Mouse (Mus musculus) stomach, embryonic 14.5 days (tissue): ENCODE results near the gene 2410004B18Rik. TPM values are rescaled to one million over a fixed set of nuclear protein-coding genes. Genes with fewer than 3 reads are reported as not detected.
"Not testable (repeated sequence)": the region's sequence is repeated elsewhere in the genome, so short reads cannot be mapped to it uniquely, and the experiment has no call there.

Experiments
- ATAC-seq: fragments of 200-750 bp; cut with Nextera tagmentation; 2 replicates; pipeline ENCODE4 v1.8.0; 2017; ENCODE audit warnings: low read depth, moderate TSS enrichment; ENCODE audit not compliant: insufficient number of reproducible peaks, insufficient read depth, low FRiP score
- H3K27ac ChIP-seq: fragments of 300-500 bp; sonication (generic); 2 replicates; pipeline ENCODE4 v1.5.1; 2014; ENCODE audit warnings: mild to moderate bottlenecking, low read length, moderate library complexity, mixed read lengths
- H3K27me3 ChIP-seq: fragments of 300-500 bp; sonication (generic); 2 replicates; pipeline ENCODE4 v1.6.1; 2014; ENCODE audit warnings: low read length, control low read depth, mixed read lengths; ENCODE audit not compliant: control insufficient read depth, insufficient read depth
- H3K36me3 ChIP-seq: fragments of 300-500 bp; sonication (generic); 2 replicates; pipeline ENCODE4 v1.6.1; 2014; ENCODE audit warnings: mild to moderate bottlenecking, control low read depth, low read length, moderate library complexity, mixed read lengths; ENCODE audit not compliant: control insufficient read depth, insufficient read depth
- H3K4me1 ChIP-seq: fragments of 300-500 bp; sonication (generic); 2 replicates; pipeline ENCODE4 v1.6.1; 2014; ENCODE audit warnings: low read length, control low read depth, mixed read lengths; ENCODE audit not compliant: control insufficient read depth, insufficient read depth
- H3K4me2 ChIP-seq: fragments of 300-500 bp; sonication (generic); replicated peaks from 2 replicates; pipeline ENCODE4 v1.6.1; 2014; ENCODE audit warnings: low read depth, low read length, control low read depth
- H3K4me3 ChIP-seq: fragments of 300-500 bp; sonication (generic); 2 replicates; pipeline ENCODE4 v1.5.1; 2014; ENCODE audit warnings: low read depth, low read length, control low read depth
- H3K9ac ChIP-seq: fragments of 300-500 bp; sonication (generic); replicated peaks from 2 replicates; pipeline ENCODE4 v1.6.1; 2014; ENCODE audit warnings: low read depth, mild to moderate bottlenecking, control low read depth, low read length, moderate library complexity, mixed read lengths
- H3K9me3 ChIP-seq: fragments of 300-500 bp; sonication (generic); 2 replicates; pipeline ENCODE4 v1.6.1; 2016; ENCODE audit warnings: low read depth, low read length, control low read depth; ENCODE audit not compliant: control insufficient read depth
- WGBS: fragments of 180-500 bp; shearing (Covaris S2); extraction: QIAGEN DNeasy Blood & Tissue Kit; methylation state at CpG from one replicate; pipeline ENCODE4 v1.1.7; 2014; 5-methylcytosine and 5-hydroxymethylcytosine counted together
- polyA plus RNA-seq: library from polyadenylated mRNA; unstranded; fragments of >200 nt; fragmentation: Nextera tagmentation; extraction: Ambion mirVana; gene quantifications from 2 replicates; pipeline ENCODE4 v1.2.1, GENCODE M21; 2014

The 2410004B18Rik gene
- polyA plus RNA-seq, 1 experiment from 2014 or later = 45.1 TPM

GRCm38 (mm10) chr3:145906582-145906981, 31.2 kb upstream of the 2410004B18Rik start:
- H3K4me2 ChIP-seq = no peak overlapping the region
- H3K36me3 ChIP-seq = no peaks in the 10 kb centered on the region
- no peaks in the 10 kb centered on the region for H3K27me3 ChIP-seq
- WGBS = 86% methylated on average over 9 of the region's 9 CpGs
- H3K9me3 ChIP-seq = no peaks in the 10 kb centered on the region
- ATAC-seq = no peak
- H3K27ac ChIP-seq = no peak overlapping the region
- H3K4me1 ChIP-seq = no peaks in the 10 kb centered on the region
- no peak overlapping the region for H3K4me3 ChIP-seq
- no peak overlapping the region for H3K9ac ChIP-seq

GRCm38 (mm10) chr3:145912512-145912911, 25.3 kb upstream of the 2410004B18Rik start:
- Histone ChIP-seq H3K9ac (no peak overlapping the region), H3K4me1 (no peaks in the 10 kb centered on the region), H3K4me3 (no peak overlapping the region), H3K27me3 (no peaks in the 10 kb centered on the region), H3K36me3 (no peaks in the 10 kb centered on the region), H3K4me2 (no peak overlapping the region), H3K27ac (no peak overlapping the region), H3K9me3 (no peaks in the 10 kb centered on the region)
- no peak for ATAC-seq
- WGBS = 81% methylated on average over 7 of the region's 7 CpGs

GRCm38 (mm10) chr3:145913263-145913662, 24.6 kb upstream of the 2410004B18Rik start:
- no peaks in the 10 kb centered on the region for H3K4me1 ChIP-seq
- H3K9ac ChIP-seq = no peak overlapping the region
- no peak overlapping the region for H3K4me3 ChIP-seq
- no peak overlapping the region for H3K4me2 ChIP-seq
- no peaks in the 10 kb centered on the region for H3K9me3 ChIP-seq
- no peak for ATAC-seq
- 66% methylated on average over 6 of the region's 6 CpGs for WGBS
- no peak overlapping the region for H3K27ac ChIP-seq
- H3K27me3 ChIP-seq = no peaks in the 10 kb centered on the region
- H3K36me3 ChIP-seq = no peaks in the 10 kb centered on the region

- H3K27ac ChIP-seq, H3K27me3 ChIP-seq, H3K9ac ChIP-seq, H3K9me3 ChIP-seq, H3K4me3 ChIP-seq, H3K4me1 ChIP-seq, H3K36me3 ChIP-seq, H3K4me2 ChIP-seq, ATAC-seq: not testable (repeated sequence)
- WGBS = 76% methylated on average over 7 of the region's 7 CpGs
Observed at GRCm38 (mm10) chr3:145913942-145914341, 23.9 kb upstream of the 2410004B18Rik start.

- no peaks in the 10 kb centered on the region for H3K9me3 ChIP-seq
- no peak overlapping the region for H3K27ac ChIP-seq
- no peak overlapping the region for H3K4me3 ChIP-seq
- no peaks in the 10 kb centered on the region for H3K36me3 ChIP-seq
- no peaks in the 10 kb centered on the region for H3K27me3 ChIP-seq
- H3K4me2 ChIP-seq = no peak overlapping the region
- H3K4me1 ChIP-seq = no peaks in the 10 kb centered on the region
- no peak overlapping the region for H3K9ac ChIP-seq
- ATAC-seq = no peak
- WGBS = 83% methylated on average over 5 of the region's 5 CpGs
Observed at GRCm38 (mm10) chr3:145916374-145916773, 21.4 kb upstream of the 2410004B18Rik start.

GRCm38 (mm10) chr3:145916826-145917225, 21.0 kb upstream of the 2410004B18Rik start:
- Histone ChIP-seq H3K27ac (no peak overlapping the region), H3K27me3 (no peaks in the 10 kb centered on the region), H3K4me2 (no peak overlapping the region), H3K36me3 (no peaks in the 10 kb centered on the region), H3K9ac (no peak overlapping the region), H3K9me3 (no peaks in the 10 kb centered on the region), H3K4me1 (peaks cover 1% of the 10 kb centered on the region; the same call in 1 of the 2 replicates), H3K4me3 (no peak overlapping the region)
- no peak for ATAC-seq
- WGBS = 80% methylated on average over 4 of the region's 4 CpGs

- Histone ChIP-seq H3K9me3 (no peaks in the 10 kb centered on the region), H3K4me1 (peaks cover 18% of the 10 kb centered on the region), H3K4me2 (peak within 1 kb of the TSS; percentile 55), H3K4me3 (peak within 1 kb of the TSS; percentile 20), H3K27me3 (no peaks in the 10 kb centered on the region), H3K27ac (peak within 1 kb of the TSS; percentile 84), H3K9ac (peak within 1 kb of the TSS; percentile 1; the same call in 1 of the 2 replicates), H3K36me3 (no peaks in the 10 kb centered on the region)
- 31% methylated on average over 11 of the region's 11 CpGs for WGBS
- no peak for ATAC-seq
Observed at GRCm38 (mm10) chr3:145922019-145922854, 15.6 kb upstream of the 2410004B18Rik start, which contains the start of gene Bcl10. Gene Bcl10 (plus strand): TSS chr3:145922804.

GRCm38 (mm10) chr3:145922971-145923370, 14.8 kb upstream of the 2410004B18Rik start:
- peaks cover 18% of the 10 kb centered on the region for H3K4me1 ChIP-seq
- peaks cover 5% of the 10 kb centered on the region; the same call in 1 of the 2 replicates for H3K36me3 ChIP-seq
- H3K27me3 ChIP-seq = no peaks in the 10 kb centered on the region
- WGBS = 38% methylated on average over 3 of the region's 3 CpGs
- no peak overlapping the region for H3K4me3 ChIP-seq
- no peak for ATAC-seq
- H3K9ac ChIP-seq = no peak overlapping the region
- H3K27ac ChIP-seq = peak overlapping the region; percentile 84; the same call in 1 of the 2 replicates
- no peak overlapping the region for H3K4me2 ChIP-seq
- no peaks in the 10 kb centered on the region for H3K9me3 ChIP-seq
